Mouse (Mus musculus) ES-E14 (cell line): Measurements from ENCODE around the gene 1700025G04Rik.

Experiments
- CHD2 ChIP-seq: IDR thresholded peaks from 2 replicates; pipeline ENCODE4 v1.6.1; 2014; ENCODE audit warnings: mild to moderate bottlenecking, low read depth, low read length, inconsistent platforms
- ZNF384 ChIP-seq: IDR thresholded peaks from 2 replicates; pipeline ENCODE4 v1.6.1; 2012; ENCODE audit warnings: low read depth, low read length, inconsistent platforms

- no peak for TF ChIP-seq CHD2
- TF ChIP-seq ZNF384 = no peak
Observed at GRCm38 (mm10) chr1:151974887-151975286, 115.0 kb downstream of the 1700025G04Rik start.
